Mouse (Mus musculus): ENCODE results near the gene Cep85l. TPM values are rescaled to one million over a fixed set of nuclear protein-coding genes. Genes with fewer than 3 reads are reported as not detected.

Cep85l gene
- polyA plus RNA-seq, 1 experiment from 2014 or later, result 11.6 TPM

DNA sequence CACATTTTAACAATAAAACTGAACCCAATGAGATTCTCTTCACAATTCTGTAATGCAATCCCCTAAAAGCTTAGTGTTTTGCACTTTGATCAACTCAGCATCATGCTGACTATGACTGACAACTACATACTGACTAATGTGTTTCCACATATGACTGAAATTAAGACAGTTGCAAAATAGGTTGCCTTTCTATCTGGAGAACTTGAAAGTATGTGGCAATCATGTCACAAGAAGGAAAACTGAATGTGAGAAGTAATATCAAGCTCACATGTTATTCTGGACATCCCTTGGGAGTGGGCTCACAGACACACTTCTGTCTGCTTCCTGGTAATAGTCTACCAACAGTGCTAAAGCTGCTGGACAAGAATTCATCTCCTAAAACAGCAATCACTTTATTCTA is 94.6 kb downstream of the Cep85l start:
- no peak overlapping the region for H3K27ac ChIP-seq (ENCODE audit: low read depth)
- ATAC-seq (ENCODE audit: insufficient read depth) (no peak), DNase-seq (no peak)
- no peak overlapping the region for H3K9ac ChIP-seq
- no peaks in the 10 kb centered on the region for H3K9me3 ChIP-seq (ENCODE audit: low read depth, low read length)
- no peaks in the 10 kb centered on the region for H3K4me1 ChIP-seq (ENCODE audit: insufficient read depth)
- no peaks in the 10 kb centered on the region for H3K27me3 ChIP-seq (ENCODE audit: insufficient read depth, low read length)
- H3K4me2 ChIP-seq, result no peak overlapping the region
- peaks cover 17% of the 10 kb centered on the region for H3K36me3 ChIP-seq (ENCODE audit: insufficient read depth)
- TF ChIP-seq CTCF (IDR thresholded peaks at IDR 0.05; ENCODE audit: low read depth), result no peak
- H3K4me3 ChIP-seq (ENCODE audit: low read depth, low read length), result no peak overlapping the region

DNA sequence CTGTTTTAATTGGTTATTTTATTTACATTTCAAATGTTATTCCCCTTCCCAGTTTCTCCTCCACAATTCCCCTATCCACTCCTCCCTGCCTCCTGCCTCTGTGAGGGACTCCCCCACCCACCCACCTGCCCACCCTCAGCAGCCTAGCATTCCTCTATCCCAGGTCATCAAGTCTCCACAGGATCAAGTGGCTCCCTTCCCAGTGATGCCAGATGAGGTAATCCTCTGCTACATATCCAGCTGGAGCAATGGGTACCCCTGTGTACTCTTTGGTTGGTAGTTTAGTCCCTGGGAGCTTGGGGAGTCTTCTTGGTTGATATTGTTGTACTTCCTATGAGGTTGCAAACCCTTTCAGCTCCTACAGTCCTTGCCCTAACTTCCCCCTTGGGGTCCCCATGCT is 107.5 kb downstream of the Cep85l start:
- no peaks in the 10 kb centered on the region for H3K27me3 ChIP-seq (ENCODE audit: insufficient read depth, low read length)
- no peaks in the 10 kb centered on the region for H3K9me3 ChIP-seq (ENCODE audit: low read depth, low read length)
- H3K9ac ChIP-seq, result no peak overlapping the region
- H3K4me3 ChIP-seq (ENCODE audit: low read depth, low read length), result no peak overlapping the region
- ATAC-seq (ENCODE audit: insufficient read depth) (no peak), DNase-seq (no peak)
- no peak overlapping the region for H3K27ac ChIP-seq (ENCODE audit: low read depth)
- H3K4me2 ChIP-seq, result no peak overlapping the region
- H3K36me3 ChIP-seq (ENCODE audit: insufficient read depth), result 0 out of 2 replicates have a peak, but pooled peaks cover under 1% of the 10 kb centered on the region
- TF ChIP-seq CTCF (IDR thresholded peaks at IDR 0.05; ENCODE audit: low read depth), result no peak
- H3K4me1 ChIP-seq (ENCODE audit: insufficient read depth), result no peaks in the 10 kb centered on the region

DNA sequence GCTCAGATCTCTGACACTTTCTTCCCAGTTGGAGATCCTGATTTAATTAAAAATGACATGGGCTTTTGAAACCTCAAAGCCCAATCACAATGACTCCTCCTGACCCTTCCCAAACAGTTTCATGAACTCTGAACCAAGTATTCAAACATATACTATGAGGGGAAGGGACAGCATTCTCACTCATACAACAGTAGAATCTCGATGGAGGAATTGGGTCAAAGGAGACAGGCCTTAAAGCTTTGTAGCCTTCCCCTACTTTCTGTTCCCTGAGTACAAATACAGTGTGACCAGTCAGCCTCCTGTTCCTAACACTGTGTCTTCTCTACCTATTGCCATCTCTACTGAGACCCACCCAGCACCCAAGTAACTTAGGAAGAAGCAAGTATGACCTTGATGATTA is 117.7 kb downstream of the Cep85l start:
- Histone ChIP-seq H3K27ac (ENCODE audit: low read depth) (no peak overlapping the region), H3K9me3 (ENCODE audit: low read depth, low read length) (no peaks in the 10 kb centered on the region), H3K27me3 (ENCODE audit: insufficient read depth, low read length) (no peaks in the 10 kb centered on the region), H3K36me3 (ENCODE audit: insufficient read depth) (no peaks in the 10 kb centered on the region), H3K4me1 (ENCODE audit: insufficient read depth) (no peaks in the 10 kb centered on the region), H3K4me3 (ENCODE audit: low read depth, low read length) (no peak overlapping the region), H3K9ac (no peak overlapping the region), H3K4me2 (no peak overlapping the region)
- ATAC-seq (ENCODE audit: insufficient read depth), result no peak
- 61% methylated on average over 1 of the region's 1 CpGs for WGBS
- TF ChIP-seq CTCF (IDR thresholded peaks at IDR 0.05; ENCODE audit: low read depth), result no peak
- no peak for DNase-seq

DNA sequence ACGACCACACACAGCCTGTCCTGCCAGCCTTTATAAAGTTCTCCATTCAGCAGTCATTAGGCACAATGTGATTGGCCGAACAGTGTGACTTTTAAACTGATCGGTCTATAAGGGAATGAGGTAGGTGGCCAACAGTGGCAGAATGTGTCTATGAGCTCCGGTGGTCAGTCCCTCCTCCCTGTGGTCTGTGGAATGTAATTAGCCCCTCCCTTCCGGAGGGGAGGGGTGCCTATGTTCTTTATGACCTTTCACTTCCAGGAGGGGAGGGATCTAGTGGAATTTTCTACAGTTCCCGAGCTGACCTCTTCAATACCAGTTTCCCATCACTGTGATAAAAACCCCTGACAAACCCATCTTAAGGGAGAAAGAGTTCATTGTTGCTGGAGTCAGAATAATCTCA is 144.4 kb downstream of the Cep85l start:
- Histone ChIP-seq H3K4me3 (ENCODE audit: low read depth, low read length) (no peak overlapping the region), H3K9ac (no peak overlapping the region), H3K4me2 (no peak overlapping the region), H3K36me3 (ENCODE audit: insufficient read depth) (no peaks in the 10 kb centered on the region), H3K27me3 (ENCODE audit: insufficient read depth, low read length) (no peaks in the 10 kb centered on the region), H3K9me3 (ENCODE audit: low read depth, low read length) (no peaks in the 10 kb centered on the region), H3K4me1 (ENCODE audit: insufficient read depth) (no peaks in the 10 kb centered on the region), H3K27ac (ENCODE audit: low read depth) (no peak overlapping the region)
- TF ChIP-seq CTCF (IDR thresholded peaks at IDR 0.05; ENCODE audit: low read depth), result no peak
- DNase-seq, result no peak
- ATAC-seq (ENCODE audit: insufficient read depth), result no peak
- WGBS, result 63% methylated on average over 6 of the region's 6 CpGs

DNA sequence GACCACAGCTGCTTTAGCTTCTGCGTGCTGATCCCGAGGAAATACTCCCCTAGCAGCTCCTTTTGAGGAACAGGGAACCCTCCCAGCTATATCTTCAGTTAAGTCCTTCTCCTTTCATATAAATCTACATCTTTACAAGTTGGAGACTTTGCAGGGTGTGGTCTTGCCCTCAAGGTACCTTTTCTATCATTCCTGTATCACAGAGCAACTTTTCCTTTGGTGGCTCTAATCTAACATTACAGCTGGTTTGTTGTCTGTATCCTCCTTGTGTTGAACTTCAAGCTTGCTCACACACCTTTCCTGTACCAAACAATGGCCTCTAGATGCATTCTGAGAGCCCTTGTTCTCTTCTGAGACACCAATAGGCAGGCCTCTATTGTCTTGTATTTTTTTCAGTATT is 145.1 kb downstream of the Cep85l start:
- H3K4me2 ChIP-seq, result no peak overlapping the region
- no peaks in the 10 kb centered on the region for H3K9me3 ChIP-seq (ENCODE audit: low read depth, low read length)
- H3K4me1 ChIP-seq (ENCODE audit: insufficient read depth), result no peaks in the 10 kb centered on the region
- WGBS, result 80% methylated on average over 2 of the region's 2 CpGs
- no peak overlapping the region for H3K4me3 ChIP-seq (ENCODE audit: low read depth, low read length)
- H3K27me3 ChIP-seq (ENCODE audit: insufficient read depth, low read length), result no peaks in the 10 kb centered on the region
- no peak for DNase-seq
- H3K9ac ChIP-seq, result no peak overlapping the region
- TF ChIP-seq CTCF (IDR thresholded peaks at IDR 0.05; ENCODE audit: low read depth), result no peak
- no peak overlapping the region for H3K27ac ChIP-seq (ENCODE audit: low read depth)
- no peak for ATAC-seq (ENCODE audit: insufficient read depth)
- no peaks in the 10 kb centered on the region for H3K36me3 ChIP-seq (ENCODE audit: insufficient read depth)

DNA sequence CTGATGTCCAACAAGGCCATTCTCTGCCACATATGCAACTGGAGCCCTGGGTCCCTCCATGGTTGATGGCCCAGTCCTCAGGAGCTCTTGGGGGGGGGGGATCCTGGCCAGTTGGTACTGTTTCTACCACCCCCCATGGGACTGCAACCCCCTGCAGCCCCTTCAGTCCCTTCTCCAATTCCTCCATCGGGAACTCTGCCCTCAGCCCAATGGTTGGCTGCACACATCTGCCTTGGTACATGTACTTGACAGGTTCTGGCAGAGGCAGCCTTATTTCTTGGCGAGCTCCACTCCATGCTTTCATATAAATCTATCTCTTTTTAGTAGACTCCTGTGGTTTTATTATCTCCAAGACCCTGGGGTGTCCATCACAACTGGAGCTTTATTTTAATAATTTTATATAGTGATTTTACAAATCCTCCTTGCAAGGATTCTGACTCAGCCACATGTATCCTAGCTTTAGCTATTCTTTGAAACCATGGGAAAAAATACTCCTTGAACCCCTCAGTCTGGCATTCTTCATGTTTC is 145.6 kb downstream of the Cep85l start:
- Histone ChIP-seq H3K4me1 (ENCODE audit: insufficient read depth) (no peaks in the 10 kb centered on the region), H3K4me2 (no peak overlapping the region), H3K27me3 (ENCODE audit: insufficient read depth, low read length) (no peaks in the 10 kb centered on the region), H3K27ac (ENCODE audit: low read depth) (no peak overlapping the region), H3K9ac (no peak overlapping the region), H3K9me3 (ENCODE audit: low read depth, low read length) (no peaks in the 10 kb centered on the region), H3K36me3 (ENCODE audit: insufficient read depth) (no peaks in the 10 kb centered on the region), H3K4me3 (ENCODE audit: low read depth, low read length) (no peak overlapping the region)
- ATAC-seq (ENCODE audit: insufficient read depth) (no peak), DNase-seq (no peak)
- no peak for TF ChIP-seq CTCF (IDR thresholded peaks at IDR 0.05; ENCODE audit: low read depth)
- WGBS, result 68% methylated on average over 2 of the region's 2 CpGs

DNA sequence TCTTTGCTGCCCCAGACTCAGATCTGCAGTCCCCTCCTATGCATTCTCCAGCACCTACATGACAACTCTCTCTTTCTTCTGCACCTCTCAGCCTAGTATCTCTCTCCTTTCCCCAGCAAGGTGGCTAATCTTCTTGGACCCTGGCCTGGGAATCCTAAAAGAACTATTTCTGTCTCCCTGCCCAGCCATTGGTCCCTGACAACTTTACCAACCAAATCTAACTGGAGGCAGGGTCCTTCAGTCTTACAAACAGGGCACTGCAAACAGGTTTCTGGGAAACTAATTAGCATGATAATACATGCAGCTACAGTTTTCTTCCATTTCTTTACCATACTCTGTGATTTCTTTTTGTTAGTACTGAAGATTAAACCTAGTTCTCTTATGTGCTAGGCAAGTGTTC is 148.9 kb downstream of the Cep85l start:
- no peaks in the 10 kb centered on the region for H3K36me3 ChIP-seq (ENCODE audit: insufficient read depth)
- H3K27ac ChIP-seq (ENCODE audit: low read depth), result no peak overlapping the region
- ATAC-seq (ENCODE audit: insufficient read depth) (no peak), DNase-seq (no peak)
- H3K9me3 ChIP-seq (ENCODE audit: low read depth, low read length), result no peaks in the 10 kb centered on the region
- H3K27me3 ChIP-seq (ENCODE audit: insufficient read depth, low read length), result no peaks in the 10 kb centered on the region
- no peak for TF ChIP-seq CTCF (IDR thresholded peaks at IDR 0.05; ENCODE audit: low read depth)
- no peak overlapping the region for H3K4me3 ChIP-seq (ENCODE audit: low read depth, low read length)
- H3K4me2 ChIP-seq, result no peak overlapping the region
- no peaks in the 10 kb centered on the region for H3K4me1 ChIP-seq (ENCODE audit: insufficient read depth)
- H3K9ac ChIP-seq, result no peak overlapping the region

DNA sequence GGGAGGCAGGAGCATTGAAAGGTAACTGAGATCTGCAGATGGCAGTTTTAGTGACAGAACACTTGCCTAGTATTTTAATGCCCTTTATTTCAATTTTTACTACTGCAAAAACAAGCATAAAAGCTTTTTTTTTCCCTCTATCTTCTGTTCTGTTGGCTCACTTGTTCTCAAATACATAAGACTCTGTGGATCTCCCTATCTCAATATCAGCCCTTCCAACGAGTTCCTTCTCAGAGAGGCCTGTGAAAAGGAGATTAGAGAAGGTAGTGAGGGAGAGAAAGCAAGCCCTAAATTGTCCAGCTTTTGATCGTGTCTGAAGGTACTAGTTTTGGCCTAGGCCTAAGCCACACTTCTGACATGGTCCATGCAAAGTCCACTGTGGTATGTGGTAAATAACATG is 150.6 kb downstream of the Cep85l start:
- Histone ChIP-seq H3K27me3 (ENCODE audit: insufficient read depth, low read length) (no peaks in the 10 kb centered on the region), H3K36me3 (ENCODE audit: insufficient read depth) (no peaks in the 10 kb centered on the region), H3K9me3 (ENCODE audit: low read depth, low read length) (no peaks in the 10 kb centered on the region), H3K4me2 (no peak overlapping the region), H3K27ac (ENCODE audit: low read depth) (no peak overlapping the region), H3K4me3 (ENCODE audit: low read depth, low read length) (no peak overlapping the region), H3K4me1 (ENCODE audit: insufficient read depth) (no peaks in the 10 kb centered on the region), H3K9ac (no peak overlapping the region)
- no peak for TF ChIP-seq CTCF (IDR thresholded peaks at IDR 0.05; ENCODE audit: low read depth)
- ATAC-seq (ENCODE audit: insufficient read depth), result no peak
- WGBS, result 62% methylated on average over 2 of the region's 2 CpGs
- DNase-seq, result no peak

Other genes with a start within 250 kb of the Cep85l start
- 3.3 and 3.6 TPM in 2 replicates for gene Pln, start 42.3 kb downstream of the Cep85l start, polyA plus RNA-seq (2014; fragmentation: Nextera tagmentation; extraction: Ambion mirVana)
- gene Asf1a, start 216.8 kb upstream of the Cep85l start, polyA plus RNA-seq (2014; fragmentation: Nextera tagmentation; extraction: Ambion mirVana), result 139 and 140 TPM in 2 replicates